Mouse (Mus musculus): Measurements from ENCODE around the gene Bcl6b. TPM values are rescaled to one million over a fixed set of nuclear protein-coding genes. Genes with fewer than 3 reads are reported as not detected.
A peak's percentile ranks its signal among the peaks of the same experiment; 100 is the strongest.

Bcl6b gene
- polyA plus RNA-seq, 1 experiment: 1.9 TPM

DNA sequence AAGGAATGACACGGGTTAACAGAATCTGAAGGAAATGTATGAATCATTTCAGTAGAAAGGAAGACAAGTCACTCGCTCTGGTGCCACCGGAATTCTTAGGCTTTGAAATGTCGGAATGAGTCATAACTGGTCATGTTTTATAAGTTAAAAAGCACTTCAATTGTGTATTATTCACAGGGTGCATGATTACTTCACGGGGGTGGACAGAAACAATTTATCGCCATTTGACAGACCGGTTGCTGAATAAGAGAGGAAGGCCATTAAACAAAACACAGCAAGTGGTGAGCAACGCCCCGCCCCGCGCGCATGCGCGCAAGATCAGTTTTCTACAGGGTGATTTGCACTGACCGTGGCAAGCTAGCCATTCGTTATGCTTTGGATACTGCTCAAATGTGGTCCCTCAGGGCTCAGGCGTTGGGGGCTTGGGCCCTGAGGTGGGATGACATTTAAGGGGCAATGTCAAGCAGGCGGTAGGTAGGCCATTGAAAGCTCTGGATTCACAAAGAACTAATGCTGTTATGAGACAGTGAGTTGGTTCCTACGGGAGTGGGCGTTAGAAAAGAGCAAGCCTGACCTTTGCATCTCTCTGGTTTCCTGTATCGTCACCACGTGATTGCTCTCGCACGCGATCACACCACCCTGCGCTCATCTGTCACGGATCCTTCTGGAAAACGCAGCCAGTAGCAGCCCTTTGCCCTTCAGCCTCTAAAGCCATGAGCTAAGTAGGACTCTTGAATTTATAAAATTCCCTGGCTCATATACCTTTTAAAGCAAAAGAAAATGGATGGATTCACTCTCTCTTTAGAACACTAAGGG, 40.1 kb downstream of the Bcl6b start:
- TF ChIP-seq POLR2A (IDR thresholded peaks at IDR 0.05; ENCODE audit: control insufficient read depth, low read depth, low read length) (no peak), CTCF (IDR thresholded peaks at IDR 0.05; ENCODE audit: control insufficient read depth, insufficient read depth, insufficient replicate concordance, low read depth, low read length) (no peak)
- H3K4me1 ChIP-seq (ENCODE audit: control insufficient read depth, insufficient read depth, low read length): peaks cover 5% of the 10 kb centered on the region

DNA sequence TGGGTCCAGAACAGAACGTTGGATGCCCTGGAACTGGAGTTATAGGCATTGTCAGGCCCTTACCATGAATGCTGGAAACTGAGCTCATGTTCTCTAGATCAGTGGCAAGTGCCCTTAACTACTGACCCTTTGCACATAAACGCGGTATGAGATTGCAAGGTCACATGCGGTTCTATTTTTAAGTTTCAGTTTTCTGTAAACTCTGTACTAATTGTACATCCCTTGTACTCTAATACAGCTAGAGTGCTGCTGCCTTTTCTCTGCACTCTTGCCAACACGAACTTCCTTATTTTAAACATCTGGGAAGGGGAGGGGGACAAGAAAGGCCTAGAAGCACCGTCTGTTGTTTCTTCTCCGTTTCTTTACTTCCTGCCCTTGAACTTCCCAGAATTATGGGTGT, 44.5 kb downstream of the Bcl6b start:
- no peak for TF ChIP-seq POLR2A (IDR thresholded peaks at IDR 0.05; ENCODE audit: control insufficient read depth, low read depth, low read length)
- no peak for TF ChIP-seq CTCF (IDR thresholded peaks at IDR 0.05; ENCODE audit: control insufficient read depth, insufficient read depth, insufficient replicate concordance, low read depth, low read length)
- Histone ChIP-seq H3K4me1 (ENCODE audit: control insufficient read depth, insufficient read depth, low read length) (peaks cover 3% of the 10 kb centered on the region), H3K4me3 (ENCODE audit: control insufficient read depth, low read depth, low read length) (no peak overlapping the region), H3K36me3 (ENCODE audit: control insufficient read depth, insufficient read depth, low read length) (no peaks in the 10 kb centered on the region), H3K27me3 (ENCODE audit: control insufficient read depth, insufficient read depth, low read length) (no peaks in the 10 kb centered on the region), H3K27ac (ENCODE audit: control insufficient read depth, insufficient read depth, low read depth, low read length) (no peak overlapping the region)

More for the DNA sequence above, 40.1 kb downstream of the Bcl6b start:
- Histone ChIP-seq H3K36me3 (ENCODE audit: control insufficient read depth, insufficient read depth, low read length) (no peaks in the 10 kb centered on the region), H3K27me3 (ENCODE audit: control insufficient read depth, insufficient read depth, low read length) (no peaks in the 10 kb centered on the region), H3K27ac (ENCODE audit: control insufficient read depth, insufficient read depth, low read depth, low read length) (no peak overlapping the region), H3K4me3 (ENCODE audit: control insufficient read depth, low read depth, low read length) (peak overlapping the region; percentile 63)

GRCm38 (mm10) chr11:70180496-70180895, 49.1 kb downstream of the Bcl6b start:
- Histone ChIP-seq H3K27me3 (ENCODE audit: control insufficient read depth, insufficient read depth, low read length) (no peaks in the 10 kb centered on the region), H3K4me1 (ENCODE audit: control insufficient read depth, insufficient read depth, low read length) (no peaks in the 10 kb centered on the region), H3K4me3 (ENCODE audit: control insufficient read depth, low read depth, low read length) (no peak overlapping the region), H3K27ac (ENCODE audit: control insufficient read depth, insufficient read depth, low read depth, low read length) (no peak overlapping the region), H3K36me3 (ENCODE audit: control insufficient read depth, insufficient read depth, low read length) (no peaks in the 10 kb centered on the region)
- TF ChIP-seq CTCF (IDR thresholded peaks at IDR 0.05; ENCODE audit: control insufficient read depth, insufficient read depth, insufficient replicate concordance, low read depth, low read length) (no peak), POLR2A (IDR thresholded peaks at IDR 0.05; ENCODE audit: control insufficient read depth, low read depth, low read length) (no peak)

DNA sequence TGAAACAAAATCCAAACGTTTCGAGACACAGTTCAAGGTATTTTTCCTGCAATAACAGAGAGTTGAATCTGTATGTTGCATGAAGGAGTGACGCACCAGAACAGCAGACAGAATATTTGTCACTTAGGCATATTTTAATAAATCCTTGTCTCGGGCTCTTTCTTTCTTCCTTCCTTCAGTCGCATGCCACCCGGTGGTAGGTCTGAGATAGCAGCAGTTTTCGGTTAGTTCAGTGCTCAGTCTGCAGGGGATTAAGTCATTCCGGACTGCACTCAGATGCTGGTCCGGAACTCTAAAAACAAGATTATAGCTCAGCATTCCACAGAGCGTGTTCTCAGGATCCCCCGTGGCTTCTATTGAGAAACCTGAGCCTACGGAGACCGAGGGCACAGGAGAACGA, 50.2 kb downstream of the Bcl6b start:
- H3K36me3 ChIP-seq (ENCODE audit: control insufficient read depth, insufficient read depth, low read length): no peaks in the 10 kb centered on the region
- no peak overlapping the region for H3K4me3 ChIP-seq (ENCODE audit: control insufficient read depth, low read depth, low read length)
- H3K27ac ChIP-seq (ENCODE audit: control insufficient read depth, insufficient read depth, low read depth, low read length): no peak overlapping the region

GRCm38 (mm10) chr11:70178756-70179155, 50.8 kb downstream of the Bcl6b start:
- TF ChIP-seq POLR2A (IDR thresholded peaks at IDR 0.05; ENCODE audit: control insufficient read depth, low read depth, low read length): no peak
- Histone ChIP-seq H3K4me3 (ENCODE audit: control insufficient read depth, low read depth, low read length) (no peak overlapping the region), H3K27me3 (ENCODE audit: control insufficient read depth, insufficient read depth, low read length) (no peaks in the 10 kb centered on the region), H3K27ac (ENCODE audit: control insufficient read depth, insufficient read depth, low read depth, low read length) (no peak overlapping the region), H3K36me3 (ENCODE audit: control insufficient read depth, insufficient read depth, low read length) (no peaks in the 10 kb centered on the region), H3K4me1 (ENCODE audit: control insufficient read depth, insufficient read depth, low read length) (no peaks in the 10 kb centered on the region)

More for the DNA sequence above, 50.2 kb downstream of the Bcl6b start:
- TF ChIP-seq POLR2A (IDR thresholded peaks at IDR 0.05; ENCODE audit: control insufficient read depth, low read depth, low read length) (no peak), CTCF (IDR thresholded peaks at IDR 0.05; ENCODE audit: control insufficient read depth, insufficient read depth, insufficient replicate concordance, low read depth, low read length) (no peak)
- no peaks in the 10 kb centered on the region for H3K4me1 ChIP-seq (ENCODE audit: control insufficient read depth, insufficient read depth, low read length)
- no peaks in the 10 kb centered on the region for H3K27me3 ChIP-seq (ENCODE audit: control insufficient read depth, insufficient read depth, low read length)

GRCm38 (mm10) chr11:70178311-70178710, 51.3 kb downstream of the Bcl6b start:
- Histone ChIP-seq H3K27me3 (ENCODE audit: control insufficient read depth, insufficient read depth, low read length) (no peaks in the 10 kb centered on the region), H3K27ac (ENCODE audit: control insufficient read depth, insufficient read depth, low read depth, low read length) (no peak overlapping the region), H3K36me3 (ENCODE audit: control insufficient read depth, insufficient read depth, low read length) (no peaks in the 10 kb centered on the region), H3K4me3 (ENCODE audit: control insufficient read depth, low read depth, low read length) (no peak overlapping the region), H3K4me1 (ENCODE audit: control insufficient read depth, insufficient read depth, low read length) (no peaks in the 10 kb centered on the region)
- TF ChIP-seq POLR2A (IDR thresholded peaks at IDR 0.05; ENCODE audit: control insufficient read depth, low read depth, low read length) (no peak), CTCF (IDR thresholded peaks at IDR 0.05; ENCODE audit: control insufficient read depth, insufficient read depth, insufficient replicate concordance, low read depth, low read length) (no peak)

DNA sequence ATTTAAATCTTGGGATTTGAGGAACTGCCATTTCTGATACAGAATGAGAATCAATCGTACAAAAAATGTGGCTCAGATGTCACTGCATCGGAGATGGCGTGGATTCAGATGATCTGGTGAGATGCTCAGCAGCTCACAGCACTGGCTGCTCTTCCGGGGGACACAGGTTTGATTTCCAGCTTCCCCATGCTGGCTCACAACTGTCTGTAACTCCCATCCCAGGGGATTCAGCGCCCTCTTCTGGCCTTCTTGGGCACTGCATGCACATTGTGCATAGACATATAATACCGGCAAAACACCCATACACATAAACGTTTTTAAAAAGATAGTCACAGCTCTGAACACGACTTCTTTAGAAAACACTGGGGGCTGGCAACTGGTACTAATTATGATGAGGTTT, 52.0 kb downstream of the Bcl6b start:
- Histone ChIP-seq H3K4me1 (ENCODE audit: control insufficient read depth, insufficient read depth, low read length) (no peaks in the 10 kb centered on the region), H3K4me3 (ENCODE audit: control insufficient read depth, low read depth, low read length) (no peak overlapping the region), H3K27ac (ENCODE audit: control insufficient read depth, insufficient read depth, low read depth, low read length) (no peak overlapping the region), H3K27me3 (ENCODE audit: control insufficient read depth, insufficient read depth, low read length) (no peaks in the 10 kb centered on the region), H3K36me3 (ENCODE audit: control insufficient read depth, insufficient read depth, low read length) (no peaks in the 10 kb centered on the region)
- TF ChIP-seq CTCF (IDR thresholded peaks at IDR 0.05; ENCODE audit: control insufficient read depth, insufficient read depth, insufficient replicate concordance, low read depth, low read length) (peak; percentile 87; the same call in 1 of the 2 replicates), POLR2A (IDR thresholded peaks at IDR 0.05; ENCODE audit: control insufficient read depth, low read depth, low read length) (no peak)

Measured in testis, adult 2 months (tissue).